Mouse (Mus musculus) liver, postnatal 0 days (tissue): ENCODE results near the gene Pnmt. TPM values are rescaled to one million over a fixed set of nuclear protein-coding genes. Genes with fewer than 3 reads are reported as not detected.

Experiments used
- ATAC-seq: fragments of 200-750 bp; cut with Nextera tagmentation; 2 replicates; pipeline ENCODE4 v1.8.0; 2017; ENCODE audit warnings: mild to moderate bottlenecking, moderate library complexity
- DNase-seq: peaks from one replicate; pipeline ENCODE4 v3.0.0-alpha.2; 2016
- H3K27ac ChIP-seq: fragments of 300-500 bp; sonication (generic); 2 replicates; pipeline ENCODE4 v1.5.1; 2014; ENCODE audit warnings: antibody characterized with exemption, moderate library complexity, mild to moderate bottlenecking, low read depth
- H3K27me3 ChIP-seq: fragments of 300-500 bp; sonication (generic); 2 replicates; pipeline ENCODE4 v1.6.1; 2014; ENCODE audit warnings: low read length, control low read depth, mixed read lengths; ENCODE audit not compliant: insufficient read depth
- H3K36me3 ChIP-seq: fragments of 300-500 bp; sonication (generic); replicated peaks from 2 replicates; pipeline ENCODE4 v1.6.1; 2014; ENCODE audit warnings: mild to moderate bottlenecking, control low read depth, low read length, moderate library complexity, mixed read lengths; ENCODE audit not compliant: insufficient read depth
- H3K4me1 ChIP-seq: fragments of 300-500 bp; sonication (generic); 2 replicates; pipeline ENCODE4 v1.6.1; 2014; ENCODE audit warnings: antibody characterized with exemption, mild to moderate bottlenecking, control low read depth; ENCODE audit not compliant: insufficient read depth
- H3K4me2 ChIP-seq: fragments of 300-500 bp; sonication (generic); 2 replicates; pipeline ENCODE4 v1.6.1; 2014; ENCODE audit warnings: low read depth, mild to moderate bottlenecking, low read length, moderate library complexity, mixed read lengths
- H3K4me3 ChIP-seq: fragments of 300-500 bp; sonication (generic); 2 replicates; pipeline ENCODE4 v1.5.1; 2014; ENCODE audit warnings: low read depth, low read length
- H3K9ac ChIP-seq: fragments of 300-500 bp; sonication (generic); replicated peaks from 2 replicates; pipeline ENCODE4 v1.6.1; 2014; ENCODE audit warnings: mild to moderate bottlenecking, moderate library complexity
- H3K9me3 ChIP-seq: fragments of 300-500 bp; sonication (generic); 2 replicates; pipeline ENCODE4 v1.6.1; 2016; ENCODE audit warnings: mild to moderate bottlenecking, control low read depth, low read length, mixed read lengths
- CTCF ChIP-seq: sonication (generic); IDR thresholded peaks from 2 replicates; pipeline ENCODE4 v1.5.1; 2016; ENCODE audit warnings: antibody characterized with exemption, low read depth
- EP300 ChIP-seq: IDR thresholded peaks from 2 replicates; pipeline ENCODE4 v1.6.1; 2016; ENCODE audit warnings: antibody characterized with exemption, low read depth, mild to moderate bottlenecking
- WGBS: fragments of 180-500 bp; shearing (Covaris S2); extraction: QIAGEN DNeasy Blood & Tissue Kit; methylation state at CpG from one replicate; pipeline ENCODE4 v1.1.7; 2014; ENCODE audit not compliant: insufficient replicate concordance; 5-methylcytosine and 5-hydroxymethylcytosine counted together
- polyA plus RNA-seq: library from polyadenylated mRNA; unstranded; fragments of >200 nt; fragmentation: Nextera tagmentation; extraction: Ambion mirVana; gene quantifications from 2 replicates; pipeline ENCODE4 v1.2.1, GENCODE M21; 2015

Gene Pnmt
- polyA plus RNA-seq, 1 experiment from 2014 or later: not detected

GRCm38 (mm10) chr11:98349308-98349707 is 36.9 kb upstream of the Pnmt start:
- H3K9me3 ChIP-seq: no peaks in the 10 kb centered on the region
- no peaks in the 10 kb centered on the region for H3K36me3 ChIP-seq
- TF ChIP-seq CTCF (no peak), EP300 (no peak)
- peaks cover 72% of the 10 kb centered on the region for H3K27me3 ChIP-seq
- no peak overlapping the region for H3K9ac ChIP-seq
- ATAC-seq (no peak), DNase-seq (no peak)
- WGBS: 8% methylated on average over 9 of the region's 9 CpGs
- no peak overlapping the region for H3K4me2 ChIP-seq
- H3K4me3 ChIP-seq: no peak overlapping the region
- H3K4me1 ChIP-seq: peaks cover 7% of the 10 kb centered on the region
- H3K27ac ChIP-seq: no peak overlapping the region

DNA sequence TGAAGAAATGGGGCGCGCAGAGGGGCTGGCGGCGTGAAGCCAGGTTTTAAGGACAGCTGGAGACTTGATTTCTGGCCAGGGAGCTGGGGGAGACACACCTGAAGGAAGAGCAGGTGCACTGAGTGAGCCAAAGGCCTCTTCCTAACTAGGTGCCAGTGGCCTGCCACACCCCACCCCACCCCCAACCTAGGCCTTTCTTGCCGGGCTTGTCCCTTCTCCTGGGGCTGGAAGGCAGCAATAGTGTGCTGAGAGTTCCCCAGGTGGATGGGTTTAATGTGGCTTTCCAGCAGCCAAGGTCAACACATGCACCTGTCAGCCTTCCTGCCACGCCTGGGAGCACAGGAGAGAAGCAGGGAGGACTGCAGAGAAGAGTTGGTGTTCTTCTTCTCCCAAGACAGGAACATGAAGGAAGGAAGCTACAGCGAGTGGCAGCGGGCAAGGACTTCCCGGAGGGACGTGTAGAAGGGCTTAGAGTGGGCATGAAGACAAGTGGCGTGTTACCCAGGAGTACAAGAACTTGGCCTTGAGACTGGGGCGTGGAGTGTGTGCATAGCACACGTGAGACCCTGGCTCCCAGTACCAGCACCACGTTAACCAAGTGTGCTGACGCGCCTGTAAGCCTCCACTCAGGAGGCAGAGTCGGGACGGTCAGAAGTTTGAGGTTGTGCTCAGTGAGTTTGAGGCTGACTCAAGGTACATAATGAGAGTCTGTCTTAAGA is 33.8 kb upstream of the Pnmt start:
- Histone ChIP-seq H3K4me2 (no peak overlapping the region), H3K27ac (no peak overlapping the region), H3K27me3 (peaks cover 48% of the 10 kb centered on the region), H3K4me3 (no peak overlapping the region), H3K9me3 (no peaks in the 10 kb centered on the region), H3K9ac (no peak overlapping the region), H3K36me3 (no peaks in the 10 kb centered on the region), H3K4me1 (peaks cover 27% of the 10 kb centered on the region)
- no peak for DNase-seq
- TF ChIP-seq CTCF: no peak
- no peak for ATAC-seq
- WGBS: 74% methylated on average over 18 of the region's 18 CpGs

GRCm38 (mm10) chr11:98353651-98354211 is 32.5 kb upstream of the Pnmt start:
- peaks cover 26% of the 10 kb centered on the region for H3K4me1 ChIP-seq
- WGBS: 47% methylated on average over 8 of the region's 8 CpGs
- H3K9ac ChIP-seq: no peak overlapping the region
- H3K9me3 ChIP-seq: no peaks in the 10 kb centered on the region
- no peak for ATAC-seq
- H3K4me3 ChIP-seq: no peak overlapping the region
- H3K4me2 ChIP-seq: no peak overlapping the region
- H3K27ac ChIP-seq: no peak overlapping the region
- TF ChIP-seq EP300 (no peak), CTCF (no peak)
- no peak for DNase-seq
- H3K27me3 ChIP-seq: peaks cover 35% of the 10 kb centered on the region
- H3K36me3 ChIP-seq: no peaks in the 10 kb centered on the region

GRCm38 (mm10) chr11:98354445-98354844 is 31.8 kb upstream of the Pnmt start:
- Histone ChIP-seq H3K9me3 (no peaks in the 10 kb centered on the region), H3K27me3 (peaks cover 28% of the 10 kb centered on the region), H3K4me2 (no peak overlapping the region), H3K4me1 (peaks cover 31% of the 10 kb centered on the region), H3K9ac (no peak overlapping the region), H3K36me3 (no peaks in the 10 kb centered on the region), H3K27ac (no peak overlapping the region), H3K4me3 (no peak overlapping the region)
- 67% methylated on average over 14 of the region's 14 CpGs for WGBS
- TF ChIP-seq EP300: no peak
- no peak for TF ChIP-seq CTCF
- DNase-seq (no peak), ATAC-seq (no peak)

GRCm38 (mm10) chr11:98355732-98356299 is 30.4 kb upstream of the Pnmt start:
- 8% methylated on average over 6 of the region's 6 CpGs for WGBS
- Histone ChIP-seq H3K27me3 (peaks cover 14% of the 10 kb centered on the region; the same call in 1 of the 2 replicates), H3K4me3 (no peak overlapping the region), H3K27ac (no peak overlapping the region), H3K4me2 (no peak overlapping the region), H3K9ac (no peak overlapping the region), H3K9me3 (no peaks in the 10 kb centered on the region), H3K4me1 (peaks cover 44% of the 10 kb centered on the region), H3K36me3 (no peaks in the 10 kb centered on the region; the same call in 1 of the 2 replicates)
- DNase-seq: peak; percentile 46
- TF ChIP-seq CTCF (peak; percentile 88), EP300 (no peak)
- no peak for ATAC-seq

GRCm38 (mm10) chr11:98356625-98357394 is 29.4 kb upstream of the Pnmt start:
- 48% methylated on average over 7 of the region's 7 CpGs for WGBS
- ATAC-seq: no peak
- H3K27me3 ChIP-seq: 0 out of 2 replicates have a peak, but pooled peaks cover 6% of the 10 kb centered on the region
- H3K4me3 ChIP-seq: 0 out of 2 replicates have a peak overlapping the region, but pooled peaks have one; percentile 70
- no peak for DNase-seq
- no peak for TF ChIP-seq CTCF
- no peak for TF ChIP-seq EP300
- peak overlapping the region; percentile 73 for H3K4me2 ChIP-seq
- peaks cover 47% of the 10 kb centered on the region for H3K4me1 ChIP-seq
- peak overlapping the region; percentile 18; the same call in 1 of the 2 replicates for H3K9ac ChIP-seq
- H3K27ac ChIP-seq: peak overlapping the region; percentile 92
- no peaks in the 10 kb centered on the region for H3K9me3 ChIP-seq
- no peaks in the 10 kb centered on the region; the same call in 1 of the 2 replicates for H3K36me3 ChIP-seq
